Mouse (Mus musculus) spleen, adult 2 months (tissue): ENCODE measurements around the gene Iqschfp.

ENCODE experiments used
- CTCF ChIP-seq: fragments of 200-500 bp; IDR thresholded peaks from 2 replicates; pipeline ENCODE4 v1.5.1; 2011; ENCODE audit warnings: mild to moderate bottlenecking, inconsistent platforms; ENCODE audit not compliant: insufficient read depth, insufficient read length, insufficient replicate concordance; ENCODE audit errors: extremely low read depth
- POLR2A ChIP-seq: fragments of 200-500 bp; IDR thresholded peaks from 2 replicates; pipeline ENCODE4 v1.6.1; 2011; ENCODE audit warnings: low read depth, low read length, inconsistent platforms

DNA sequence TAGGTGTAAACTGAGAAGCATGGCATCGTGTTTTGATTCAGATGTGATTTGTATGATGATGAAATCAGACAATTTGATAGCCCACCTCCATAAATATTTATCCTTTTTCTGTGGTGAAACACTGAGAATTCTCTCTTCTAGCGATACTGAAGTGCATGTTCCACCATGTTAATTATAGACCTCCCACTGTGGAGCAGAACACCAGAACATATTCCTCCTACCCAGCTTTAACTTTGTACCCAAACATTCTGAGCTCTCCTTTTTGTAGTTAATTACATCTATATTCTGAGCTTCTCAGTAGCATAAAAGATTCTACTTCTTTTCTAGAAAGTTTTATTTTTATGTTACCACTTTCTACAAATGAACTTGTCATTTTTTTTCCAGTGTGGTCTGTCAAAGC lies 16.6 kb downstream of the Iqschfp start:
- TF ChIP-seq CTCF, result no peak
- no peak for TF ChIP-seq POLR2A
